Mouse (Mus musculus) A20 (cell line): Measurements from ENCODE around the gene Scn5a.

Experiments used
- DNase-seq: peaks from one replicate; pipeline ENCODE4 v3.0.0-alpha.2; 2011; ENCODE audit warnings: low read depth, low spot score

Scn5a gene

GRCm38 (mm10) chr9:119504981-119505658 lies 73.7 kb downstream of the Scn5a start:
- DNase-seq, result no peak

DNA sequence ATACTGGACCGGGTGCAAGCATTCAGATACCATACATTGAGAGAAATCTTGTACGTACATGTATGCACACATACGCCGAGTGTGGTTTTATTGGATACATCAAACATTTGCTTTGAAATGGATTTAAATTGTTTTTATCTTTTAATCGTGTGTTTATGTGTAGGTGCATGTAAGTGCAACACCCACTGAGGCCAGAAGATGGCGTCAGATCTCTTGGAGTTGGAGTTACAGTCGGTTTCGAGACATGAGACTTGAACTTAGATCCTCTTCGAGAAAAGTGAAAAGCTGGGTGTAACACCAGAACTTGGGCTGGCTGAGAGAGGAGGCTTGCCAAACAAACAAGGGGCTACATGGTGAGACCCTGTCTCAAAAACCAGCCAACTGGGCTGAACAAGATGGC lies 75.2 kb downstream of the Scn5a start:
- DNase-seq, result no peak

GRCm38 (mm10) chr9:119498885-119499284 lies 79.9 kb downstream of the Scn5a start:
- no peak for DNase-seq

GRCm38 (mm10) chr9:119498247-119498607 lies 80.6 kb downstream of the Scn5a start:
- no peak for DNase-seq

GRCm38 (mm10) chr9:119497546-119498246 lies 81.1 kb downstream of the Scn5a start:
- no peak for DNase-seq

- DNase-seq, result no peak
These were observed 81.9 kb downstream of the Scn5a start for GRCm38 (mm10) chr9:119496960-119497359.

- no peak for DNase-seq
These were observed 82.5 kb downstream of the Scn5a start for GRCm38 (mm10) chr9:119496354-119496753.

GRCm38 (mm10) chr9:119484868-119485267 lies 93.9 kb downstream of the Scn5a start:
- no peak for DNase-seq

DNA sequence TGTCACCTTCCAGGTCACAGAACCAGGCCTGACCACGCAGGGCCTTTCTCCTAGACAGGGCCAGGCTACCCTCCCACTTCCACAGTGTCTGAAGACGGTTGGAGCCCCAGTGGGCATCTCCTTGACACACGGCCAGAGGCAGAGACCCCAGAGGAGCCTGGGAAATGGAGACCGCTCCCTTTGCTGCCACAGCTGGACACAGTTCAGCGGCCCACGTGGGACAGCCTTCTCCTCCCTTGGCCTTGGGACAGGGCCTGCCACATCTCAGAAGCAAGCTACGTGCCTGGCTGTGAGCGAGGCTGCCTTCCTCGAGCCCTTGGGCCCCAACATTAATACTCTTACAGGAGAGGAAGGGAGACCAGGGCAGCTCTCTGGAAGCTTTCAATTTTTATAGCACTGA lies 94.4 kb downstream of the Scn5a start:
- DNase-seq, result no peak

DNA sequence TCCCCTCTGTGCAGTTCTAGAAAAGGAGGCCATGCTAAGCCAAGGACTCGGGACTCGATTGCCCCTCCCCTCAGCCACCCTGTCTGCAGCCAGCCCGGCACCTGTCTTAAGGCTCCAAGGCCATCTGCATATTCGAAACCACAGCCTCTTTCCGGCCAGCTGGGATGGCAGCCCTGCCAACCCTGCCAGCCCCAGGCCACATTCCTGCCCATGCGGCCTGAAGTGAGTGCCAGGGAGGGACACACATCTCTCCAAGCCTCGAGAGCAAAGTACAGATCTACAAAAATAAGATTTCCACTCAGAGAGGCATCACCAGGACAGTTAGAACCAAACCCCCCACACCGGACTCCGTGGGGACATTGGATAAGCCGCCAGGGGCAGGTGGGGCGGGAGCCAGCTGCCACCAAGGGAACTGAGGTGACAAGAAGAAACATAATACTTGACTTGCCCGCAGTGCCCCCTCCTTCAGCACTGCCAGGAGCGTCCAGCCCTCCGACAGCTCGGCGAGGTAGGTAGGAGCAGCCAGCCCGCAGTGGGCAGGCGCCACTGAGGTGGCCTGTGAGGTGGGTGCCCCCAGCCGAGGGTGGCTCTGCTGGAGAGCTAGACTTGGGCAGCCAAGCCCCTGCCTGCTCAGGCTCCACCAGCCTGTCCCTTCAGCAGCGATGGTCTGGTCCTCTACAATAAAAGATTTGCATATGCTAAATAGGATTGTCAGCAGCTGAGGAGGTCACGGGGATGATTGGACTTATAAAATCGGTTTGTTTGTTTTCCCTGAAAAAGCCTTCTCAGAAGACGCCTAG lies 95.1 kb downstream of the Scn5a start:
- DNase-seq, result no peak

GRCm38 (mm10) chr9:119481612-119482011 lies 97.2 kb downstream of the Scn5a start:
- DNase-seq, result no peak

- no peak for DNase-seq
These were observed 99.5 kb downstream of the Scn5a start for GRCm38 (mm10) chr9:119479297-119479696.

- no peak for DNase-seq
These were observed 100.5 kb downstream of the Scn5a start for GRCm38 (mm10) chr9:119478345-119478744.

DNA sequence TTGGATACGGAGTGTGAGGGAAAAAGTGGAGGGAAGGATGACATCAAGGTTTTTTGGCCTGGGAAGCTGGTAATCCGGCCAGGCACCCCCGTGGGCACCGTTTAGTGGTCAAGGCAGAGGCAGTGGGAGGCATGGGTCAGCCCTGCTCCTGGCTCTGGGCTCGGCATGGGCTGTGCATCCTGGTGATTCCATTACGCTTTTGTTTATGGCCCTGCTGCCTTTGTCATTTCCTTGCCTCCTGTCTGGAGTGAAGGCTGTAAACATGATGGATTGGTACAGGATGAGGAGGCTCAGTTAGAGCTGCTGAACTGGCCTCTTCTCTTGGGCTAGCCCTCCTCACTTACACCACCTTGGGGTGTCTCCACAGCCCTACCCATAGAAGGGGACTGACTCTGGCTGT lies 101.1 kb downstream of the Scn5a start:
- DNase-seq, result no peak

GRCm38 (mm10) chr9:119474717-119475611 lies 103.9 kb downstream of the Scn5a start:
- no peak for DNase-seq

DNA sequence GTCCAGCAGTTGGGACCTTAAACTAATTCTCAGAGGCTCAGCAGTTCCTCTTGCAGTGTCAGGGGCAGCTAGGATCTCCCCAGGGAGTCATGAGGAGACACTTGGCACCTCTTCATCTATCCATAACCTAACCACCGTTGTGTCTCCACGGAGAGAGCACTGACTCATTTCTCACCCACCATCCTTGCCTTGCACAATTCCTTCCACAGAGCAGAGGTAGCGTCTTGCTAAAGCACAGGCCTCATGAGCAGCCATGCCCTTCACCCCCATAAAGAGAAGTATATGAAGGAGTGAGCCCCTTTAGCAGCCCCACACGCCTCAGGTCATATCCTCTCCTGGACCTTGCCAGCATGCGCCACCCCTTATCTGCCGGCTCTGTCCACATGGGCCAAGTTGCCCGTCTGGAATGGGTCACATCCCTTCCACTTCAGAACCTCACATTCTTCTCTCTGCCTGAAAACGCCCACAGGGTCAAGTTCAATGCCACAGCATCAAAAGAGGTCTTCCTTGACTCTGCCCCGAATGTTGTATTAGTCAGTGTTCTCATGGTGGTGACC lies 105.1 kb downstream of the Scn5a start:
- no peak for DNase-seq

GRCm38 (mm10) chr9:119473011-119473410 lies 105.8 kb downstream of the Scn5a start:
- DNase-seq, result no peak

GRCm38 (mm10) chr9:119472412-119472918 lies 106.4 kb downstream of the Scn5a start:
- DNase-seq, result no peak

- no peak for DNase-seq
These were observed 109.0 kb downstream of the Scn5a start for GRCm38 (mm10) chr9:119469691-119470353.

DNA sequence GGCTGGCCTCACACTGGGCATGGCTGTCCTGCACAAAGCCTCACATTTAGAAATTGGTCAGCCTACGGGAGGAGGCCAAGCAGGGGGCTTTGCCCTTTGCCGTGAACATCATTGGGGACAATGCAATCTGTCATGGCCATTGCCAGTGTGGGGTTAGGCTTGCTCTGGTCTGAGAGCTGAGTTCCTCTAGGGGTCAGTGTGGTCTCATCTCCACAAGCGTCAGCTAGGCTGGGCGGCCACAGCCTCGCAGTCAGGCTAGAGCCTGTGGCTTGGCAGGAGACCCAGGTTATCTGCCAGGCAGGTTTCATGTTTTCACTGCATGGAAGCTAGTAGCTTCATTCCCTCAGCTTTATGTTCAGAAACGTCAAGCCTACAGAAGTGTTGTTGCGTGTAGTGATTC lies 113.2 kb downstream of the Scn5a start:
- peak; percentile 8 for DNase-seq
